Mouse (Mus musculus): ENCODE results near the gene G6pc.
"Not testable (repeated sequence)": the region's sequence is repeated elsewhere in the genome, so short reads cannot be mapped to it uniquely, and the experiment has no call there.

G6pc gene

GRCm38 (mm10) chr11:101357505-101358182 is 9.7 kb upstream of the G6pc start:
- no peak for DNase-seq (ENCODE audit: low spot score)

GRCm38 (mm10) chr11:101359776-101360175 is 7.6 kb upstream of the G6pc start:
- no peak for DNase-seq (ENCODE audit: low spot score)

GRCm38 (mm10) chr11:101360651-101361113 is 6.7 kb upstream of the G6pc start:
- no peak for DNase-seq (ENCODE audit: low spot score)

- DNase-seq (ENCODE audit: low spot score): no peak
These were observed 2.8 kb upstream of the G6pc start for GRCm38 (mm10) chr11:101364531-101364931.

- DNase-seq (ENCODE audit: low spot score): no peak
These were observed 2.8 kb downstream of the G6pc start for GRCm38 (mm10) chr11:101370141-101370540.

GRCm38 (mm10) chr11:101374421-101374938 is 7.1 kb downstream of the G6pc start:
- no peak for DNase-seq (ENCODE audit: low spot score)

GRCm38 (mm10) chr11:101378196-101378595 is 10.8 kb downstream of the G6pc start:
- DNase-seq (ENCODE audit: low spot score): not testable (repeated sequence)

- no peak for DNase-seq (ENCODE audit: low spot score)
These were observed 11.6 kb downstream of the G6pc start for GRCm38 (mm10) chr11:101378926-101379325.

GRCm38 (mm10) chr11:101381817-101382216 is 14.5 kb downstream of the G6pc start:
- no peak for DNase-seq (ENCODE audit: low spot score)

- peak; percentile 38 for DNase-seq (ENCODE audit: low spot score)
These were observed 27.7 kb downstream of the G6pc start for GRCm38 (mm10) chr11:101395110-101395509.

GRCm38 (mm10) chr11:101415306-101415705 is 47.9 kb downstream of the G6pc start:
- DNase-seq (ENCODE audit: low spot score): no peak

GRCm38 (mm10) chr11:101416433-101417100 is 49.2 kb downstream of the G6pc start:
- DNase-seq (ENCODE audit: low spot score): no peak

- peak; percentile 85 for DNase-seq (ENCODE audit: low spot score)
These were observed 49.9 kb downstream of the G6pc start, which contains the start of gene Aarsd1 for GRCm38 (mm10) chr11:101417101-101417855. TSS of gene Aarsd1 (minus strand) at chr11:101417615.

- no peak for DNase-seq (ENCODE audit: low spot score)
These were observed 51.6 kb downstream of the G6pc start for GRCm38 (mm10) chr11:101418991-101419390.

- DNase-seq (ENCODE audit: low spot score): no peak
These were observed 52.2 kb downstream of the G6pc start for GRCm38 (mm10) chr11:101419610-101420009.

GRCm38 (mm10) chr11:101420148-101420547 is 52.8 kb downstream of the G6pc start:
- no peak for DNase-seq (ENCODE audit: low spot score)

- peak; percentile 19 for DNase-seq (ENCODE audit: low spot score)
These were observed 56.9 kb downstream of the G6pc start, which contains the start of gene Gm27029 for GRCm38 (mm10) chr11:101424105-101424851. TSS of gene Gm27029 (minus strand) at chr11:101424796.

- DNase-seq (ENCODE audit: low spot score): peak; percentile 97
These were observed 57.8 kb downstream of the G6pc start, which contains the start of the genes Rundc1 and Ptges3l for GRCm38 (mm10) chr11:101424925-101425813. TSS of gene Rundc1 (plus strand) at chr11:101425085. TSS of gene Ptges3l (minus strand) at chr11:101425333.

- no peak for DNase-seq (ENCODE audit: low spot score)
These were observed 58.8 kb downstream of the G6pc start for GRCm38 (mm10) chr11:101426165-101426564.
